Mouse (Mus musculus) gastrocnemius, postnatal 4 days (tissue): ENCODE data around the gene Tnks2. TPM values are rescaled to one million over a fixed set of nuclear protein-coding genes. Genes with fewer than 3 reads are reported as not detected.

Experiments used
- DNase-seq, 2 experiments: peaks; one replicate each; pipeline ENCODE4 v3.0.0; 2021 to 2022; ENCODE audit warnings: low spot score in 2 of 2, mixed read lengths in 2 of 2
- long read RNA-seq, 2 experiments: library from polyadenylated mRNA; stranded (forward); transcript quantifications; one replicate each; pipeline ENCODE4 v2.0.0; 2021
- total RNA-seq, 2 experiments: library from RNA; stranded (reverse); gene quantifications; 2 replicates each; pipeline ENCODE4 v1.2.3; 2021

Gene Tnks2
- total RNA-seq: 100 to 1,000 TPM; 166 to 182 TPM
- long read RNA-seq, experiment 1, full-length matches to known transcripts: 45 of 112 reads
- long read RNA-seq, experiment 1, partial matches to known transcripts: 17 of 112 reads
- long read RNA-seq, experiment 1, other reads (novel, unspliced or antisense): 50 of 112 reads
- long read RNA-seq, experiment 2, full-length matches to known transcripts: 55 of 168 reads
- long read RNA-seq, experiment 2, partial matches to known transcripts: 36 of 168 reads
- long read RNA-seq, experiment 2, other reads (novel, unspliced or antisense): 77 of 168 reads

DNA sequence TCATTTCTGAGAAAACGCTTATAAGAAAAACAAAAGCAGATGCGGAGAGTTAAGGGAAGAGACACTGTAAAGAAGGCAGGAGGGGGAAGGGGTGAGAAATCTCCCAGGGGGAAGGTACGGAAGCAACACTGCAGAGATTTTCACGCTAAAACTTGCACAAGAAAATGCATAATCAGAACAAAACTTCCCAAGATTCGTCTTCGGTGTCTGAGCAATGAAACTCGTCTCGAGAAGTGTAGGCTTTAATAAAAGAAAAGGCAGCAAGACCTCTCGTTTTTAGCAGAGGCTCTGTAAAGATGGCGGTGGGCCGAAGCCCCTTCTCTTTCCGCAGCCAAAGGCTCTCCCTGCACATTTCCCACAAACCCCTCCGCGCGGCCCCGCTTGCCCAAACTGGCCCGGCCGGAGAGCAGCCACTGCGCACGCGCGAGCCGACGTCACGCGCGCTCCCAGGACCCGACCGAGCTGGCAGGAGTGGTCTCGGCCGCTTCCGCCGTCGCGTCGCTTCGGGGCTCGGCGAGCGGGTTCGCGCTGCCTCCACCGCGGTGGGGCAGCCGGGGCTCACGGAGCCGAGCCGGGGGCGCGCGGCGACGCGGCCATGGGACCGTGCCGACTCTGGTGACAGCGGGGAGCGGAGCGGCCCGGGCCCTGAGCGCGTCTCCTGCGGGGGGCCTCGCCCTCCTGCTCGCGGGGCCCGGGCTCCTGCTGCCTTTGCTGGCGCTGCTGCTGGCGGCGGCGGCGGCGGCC, at the start of gene Tnks2:
Gene Tnks2 (plus strand): TSS at position 445 of the 744 bp plus-strand sequence.
- DNase-seq: peak; percentile 99

DNA sequence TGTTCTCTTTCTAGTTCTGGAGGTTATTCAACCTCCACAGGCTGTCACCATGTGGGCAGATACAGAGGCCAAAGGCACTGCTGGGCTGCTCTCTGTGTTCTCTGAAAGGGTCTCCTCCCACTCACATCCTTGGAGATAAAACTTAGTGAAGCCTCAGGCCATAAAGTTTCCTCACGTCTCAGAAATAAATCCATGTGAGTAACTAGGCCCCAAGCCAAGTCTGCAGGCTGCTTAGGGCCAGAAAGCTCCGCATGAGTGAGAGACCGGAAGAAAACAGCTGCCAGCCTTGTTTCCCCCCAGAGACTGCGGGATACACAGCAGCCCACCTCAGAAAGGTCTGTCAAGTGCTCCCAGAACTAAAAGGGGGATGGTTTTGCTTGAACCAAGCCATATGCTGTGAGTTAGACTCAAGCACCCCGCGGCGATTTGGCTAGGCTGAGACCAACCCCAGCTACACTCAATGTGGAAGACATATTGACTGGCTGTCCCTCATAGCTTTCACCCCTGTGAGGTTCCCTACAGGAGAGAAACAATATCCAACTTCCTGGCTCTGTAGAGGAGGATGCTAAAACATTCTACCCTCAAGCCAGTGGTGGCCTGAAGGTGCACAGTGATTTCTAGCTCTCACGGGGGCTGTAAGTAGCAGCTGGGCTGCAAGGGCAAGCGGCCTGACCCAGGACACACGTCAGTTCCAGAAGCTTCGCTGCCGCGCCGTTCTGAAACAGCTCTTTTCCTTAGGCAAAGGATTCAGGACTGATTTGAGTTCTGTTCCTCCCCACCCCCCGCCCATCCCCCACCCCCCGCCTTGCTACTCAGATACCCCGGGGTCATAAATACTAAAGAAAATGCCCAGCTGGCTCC, 43.9 kb upstream of the Tnks2 start:
- peak in 1 of 2 experiments; percentile 57 for DNase-seq

DNA sequence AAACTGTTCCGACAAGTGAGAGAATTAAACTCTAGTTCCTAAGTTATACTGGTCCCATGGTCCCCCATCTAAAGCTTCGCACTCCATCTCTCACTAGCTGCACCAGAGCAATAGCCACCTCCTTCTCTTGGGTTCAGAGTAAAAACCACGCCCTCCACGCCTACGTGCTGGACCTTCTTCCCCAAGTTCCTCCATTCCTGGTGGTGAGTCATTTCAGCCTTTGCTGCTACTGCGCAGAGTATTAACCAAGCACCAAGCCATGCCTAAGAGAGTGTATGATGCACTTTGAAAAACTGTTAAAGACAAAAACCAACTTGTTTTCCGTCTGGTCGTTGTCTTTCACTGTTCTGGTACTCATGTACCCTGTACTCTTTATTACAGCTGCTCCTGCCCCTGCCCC, 41.4 kb upstream of the Tnks2 start:
- DNase-seq: no peak

DNA sequence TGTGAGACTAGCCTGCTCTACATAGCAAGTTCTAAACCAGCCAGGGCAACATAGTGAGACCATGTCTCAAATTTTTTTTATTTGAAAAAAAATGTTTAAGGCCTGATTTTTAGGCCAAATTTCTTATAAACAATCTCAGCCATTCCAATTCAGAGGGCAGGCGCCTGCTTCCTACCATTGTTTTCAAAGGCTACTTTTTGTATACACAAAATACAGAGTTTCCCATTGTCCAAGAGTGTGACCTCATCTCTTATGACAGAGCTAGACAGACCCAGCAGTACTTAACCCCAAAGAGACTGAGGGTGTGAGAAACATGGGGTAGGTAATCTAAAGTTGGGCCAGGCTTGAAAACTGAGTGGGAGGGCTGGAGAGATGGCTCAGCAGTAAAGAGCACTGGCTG, 40.6 kb upstream of the Tnks2 start:
- DNase-seq: no peak

DNA sequence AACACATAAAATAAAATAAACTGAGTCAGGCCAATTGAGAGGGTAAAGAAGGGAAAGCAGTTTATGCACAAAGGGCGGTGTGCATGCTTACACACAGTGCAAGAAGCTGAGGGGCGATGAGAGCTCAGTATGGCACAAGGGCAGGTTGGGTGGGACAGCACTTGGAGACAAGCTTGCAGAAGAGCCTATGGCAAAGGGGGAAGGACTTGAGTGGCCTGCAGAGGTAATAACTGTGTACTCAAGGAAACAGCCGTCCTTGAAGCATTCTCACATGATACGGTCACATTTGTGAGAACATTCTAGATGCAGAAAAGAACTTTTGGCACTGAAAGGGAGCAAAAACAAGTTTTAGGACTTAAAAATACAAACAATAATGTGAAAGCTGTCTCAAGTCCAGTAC, 40.0 kb upstream of the Tnks2 start:
- no peak for DNase-seq

DNA sequence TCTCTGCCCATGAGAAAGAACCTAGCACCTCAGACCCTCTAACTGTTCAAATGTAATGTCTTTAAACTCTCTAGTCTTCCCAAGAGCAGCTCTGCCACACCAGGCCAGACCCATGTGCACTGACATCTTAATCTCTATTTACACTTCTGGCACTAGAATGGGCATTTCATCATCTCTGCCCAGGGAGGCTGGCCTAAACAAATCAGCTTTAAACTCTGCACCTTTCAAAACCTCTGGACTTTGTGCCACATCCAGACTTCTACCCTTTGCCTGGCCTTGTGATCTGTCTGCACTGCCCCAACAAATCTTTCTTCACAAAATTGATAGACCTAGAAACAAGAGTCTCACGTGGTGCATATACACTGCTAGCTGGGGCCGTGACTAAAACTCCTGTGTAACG, 38.8 kb upstream of the Tnks2 start:
- DNase-seq: no peak

DNA sequence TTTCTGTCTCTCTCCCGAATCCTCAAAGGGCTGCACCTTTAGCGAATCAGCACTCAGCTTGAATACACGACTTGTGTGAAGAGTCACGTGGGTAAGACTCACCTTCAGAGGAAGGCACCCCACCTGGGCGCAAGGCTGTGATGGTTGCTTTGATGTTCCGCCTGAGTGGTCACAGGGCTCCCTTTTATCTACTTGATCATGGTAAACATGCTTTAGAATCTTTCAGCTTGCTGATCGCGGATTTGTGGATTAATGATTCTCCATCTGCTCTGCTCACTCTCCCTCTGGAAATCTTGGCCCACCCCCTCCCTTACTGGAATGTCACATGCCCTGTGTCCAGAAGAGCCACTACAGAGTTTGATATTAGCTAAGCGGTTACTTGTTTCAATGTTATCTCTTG, 37.1 kb upstream of the Tnks2 start:
- DNase-seq: no peak

DNA sequence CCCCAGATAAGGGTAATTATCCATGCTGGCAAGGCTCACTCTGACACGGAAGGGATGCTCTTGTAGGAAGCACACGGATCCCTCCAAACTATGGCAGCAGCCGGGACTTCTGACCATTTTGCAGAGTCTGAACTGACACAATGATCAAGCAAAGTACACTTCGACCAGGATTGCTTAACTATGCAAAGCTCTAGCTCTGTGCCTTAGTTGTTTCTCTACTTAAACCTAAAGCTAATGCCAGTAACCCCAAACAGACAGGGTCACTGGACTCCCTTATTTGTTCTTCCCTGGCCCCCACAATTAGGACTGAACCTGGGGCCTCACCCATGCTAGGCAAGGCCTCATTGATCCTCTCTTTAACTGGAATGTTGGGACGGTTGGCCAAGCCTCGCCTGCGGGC, 33.7 kb upstream of the Tnks2 start:
- DNase-seq: no peak

DNA sequence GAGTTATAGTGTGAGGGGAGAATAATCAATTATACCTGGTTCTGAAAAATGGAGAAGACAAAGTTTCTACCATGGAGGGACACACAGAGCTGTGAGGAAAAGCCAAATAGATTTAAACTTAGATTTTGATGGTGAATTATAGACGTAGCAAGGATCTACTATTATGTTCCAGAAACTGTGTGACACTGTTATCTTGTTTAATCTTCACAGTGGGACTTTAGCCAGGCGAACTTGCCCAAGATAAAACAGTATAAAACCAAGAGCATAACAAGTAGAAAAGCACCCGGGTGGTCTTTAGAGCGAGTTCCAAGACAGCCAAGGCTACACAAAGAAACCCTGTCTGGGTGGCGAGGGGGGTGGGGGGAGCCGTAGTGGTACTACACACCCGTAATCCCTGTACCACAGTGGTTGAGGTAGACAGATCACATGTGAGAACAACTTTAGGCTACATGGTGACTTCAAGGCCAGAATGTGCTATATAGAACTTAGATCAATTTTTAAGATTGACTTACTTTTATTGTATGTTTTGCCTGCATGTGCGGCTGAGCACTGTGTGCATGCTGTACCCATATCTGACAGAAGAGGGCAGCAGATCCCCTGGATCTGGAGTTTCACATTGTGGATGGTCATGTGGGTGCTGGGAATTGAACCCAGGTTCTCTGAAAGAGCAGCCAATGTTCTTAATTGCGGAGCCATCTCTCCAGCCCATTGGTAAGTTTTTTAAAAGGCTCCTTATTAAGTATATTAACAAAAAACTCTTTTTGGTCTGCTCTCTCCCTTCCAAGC, 32.0 kb upstream of the Tnks2 start:
- no peak for DNase-seq

DNA sequence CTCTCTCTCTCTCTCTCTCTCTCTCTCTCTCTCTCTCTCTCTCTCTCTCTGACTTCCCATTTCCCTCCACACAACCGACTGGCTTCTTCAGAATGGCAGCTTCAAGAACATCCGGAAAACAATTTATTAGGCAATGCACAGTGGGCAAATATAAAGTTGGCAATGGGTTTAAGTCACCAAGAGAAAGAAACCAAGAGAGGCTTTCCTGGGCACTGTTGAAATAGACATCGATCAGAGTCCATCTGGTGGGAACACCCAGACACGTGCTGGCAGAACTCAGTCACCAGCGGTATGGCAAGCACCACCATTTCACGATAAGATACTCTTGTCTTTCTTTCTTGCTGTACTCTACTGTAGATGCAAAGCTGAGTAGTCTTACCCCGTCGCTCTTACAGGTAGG, 30.6 kb upstream of the Tnks2 start:
- DNase-seq: no peak

DNA sequence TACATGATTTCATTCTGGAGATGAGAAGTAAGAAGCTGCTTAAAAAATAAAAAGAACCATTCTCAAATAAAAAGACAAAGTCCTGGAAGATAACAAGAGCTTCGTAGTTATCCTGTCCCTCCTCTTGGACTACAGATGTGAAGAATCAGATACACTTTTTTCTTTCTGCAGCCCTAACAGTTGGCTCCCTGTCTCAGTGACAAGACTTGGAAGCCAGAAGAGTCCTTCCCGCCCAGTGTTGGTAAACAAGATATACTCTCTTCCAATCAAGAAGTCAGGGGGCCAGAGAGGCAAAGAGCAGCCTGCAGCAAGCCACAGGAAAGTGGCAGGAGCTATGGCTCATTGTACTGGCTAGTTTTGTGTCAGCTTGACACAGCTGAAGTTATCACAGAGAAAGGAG, 27.2 kb upstream of the Tnks2 start:
- no peak for DNase-seq

DNA sequence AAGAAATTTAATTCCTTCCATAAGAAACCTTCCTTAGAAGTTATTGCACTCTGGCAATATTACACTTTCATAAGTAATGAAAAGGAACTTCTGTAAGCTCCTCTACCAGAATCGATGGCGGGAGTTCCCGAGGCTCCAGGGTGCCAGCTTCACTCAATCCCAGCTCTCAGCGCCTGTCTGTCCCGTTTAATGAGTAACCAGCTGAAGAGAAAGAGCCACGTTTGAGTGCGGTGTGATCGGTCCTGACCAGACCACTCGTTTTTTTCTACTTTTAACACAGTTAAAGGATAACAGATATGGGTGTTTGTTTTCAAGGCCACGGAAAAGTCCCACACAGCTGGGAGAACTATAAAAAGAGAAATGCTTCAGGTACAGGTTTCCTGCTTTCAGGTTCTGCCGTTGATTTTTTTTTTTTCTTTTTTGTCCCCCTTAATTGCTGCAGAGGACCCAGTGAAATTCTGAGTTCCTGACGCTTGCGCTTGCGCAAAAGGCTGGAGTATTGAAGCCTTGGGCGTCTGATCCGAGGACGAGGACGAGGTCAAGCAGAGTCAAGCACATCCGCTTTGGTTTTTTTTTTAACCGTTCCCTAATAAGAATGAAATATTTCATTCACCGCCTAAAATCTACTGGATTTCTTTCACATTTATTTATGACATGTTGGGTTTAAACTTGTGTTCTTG, 25.5 kb upstream of the Tnks2 start:
- no peak for DNase-seq

DNA sequence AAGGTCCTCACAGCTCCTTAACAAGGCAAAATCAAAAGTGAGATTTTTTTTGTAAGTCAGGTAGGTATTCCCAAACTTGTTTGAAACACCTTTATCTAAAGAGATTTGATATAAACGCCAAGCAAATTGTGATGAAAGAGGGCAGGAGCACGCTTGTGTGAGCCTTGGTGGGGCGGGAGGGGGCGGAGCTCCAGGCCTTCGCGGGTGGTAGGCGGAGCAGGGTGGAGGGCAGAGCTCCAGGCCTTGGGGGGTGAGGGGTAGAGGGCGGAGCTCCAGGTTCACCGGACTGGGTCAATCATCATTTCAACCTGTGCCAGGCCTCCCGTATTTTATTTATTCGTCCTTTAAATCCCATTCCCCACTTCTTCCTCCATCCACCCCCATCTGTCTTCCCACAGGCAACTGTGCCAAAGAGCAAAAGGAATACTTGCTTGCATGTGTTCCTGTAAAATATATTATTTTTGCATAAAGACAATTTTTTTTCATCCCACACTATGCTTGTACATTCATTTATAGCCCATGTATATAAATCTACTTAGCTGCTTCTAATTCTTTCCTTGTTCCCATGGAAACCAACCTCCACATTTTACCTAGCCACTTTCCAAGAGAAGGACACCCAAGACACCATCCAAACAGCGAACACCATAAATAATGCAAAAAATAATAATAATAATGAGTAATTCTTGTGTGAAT, 24.4 kb upstream of the Tnks2 start:
- DNase-seq: no peak

DNA sequence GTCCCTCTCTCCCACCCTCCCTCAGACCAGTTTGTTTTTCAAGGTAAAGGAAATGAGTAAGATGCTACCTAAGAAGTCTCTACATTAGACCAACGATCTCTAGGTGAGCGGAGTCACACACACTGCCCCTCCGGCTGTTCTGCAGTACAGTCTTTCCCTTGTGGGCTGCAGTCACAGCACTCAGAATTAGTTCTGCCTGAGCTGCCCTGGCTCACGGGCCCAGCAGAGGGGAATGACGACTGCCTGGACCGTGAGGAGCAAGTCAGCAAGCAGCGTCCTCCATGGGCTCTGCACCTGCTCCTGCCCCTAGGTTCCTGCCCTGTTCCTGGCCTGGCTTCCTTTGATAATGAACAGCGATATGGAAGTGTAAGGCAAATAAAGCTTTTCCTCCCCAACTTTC, 22.0 kb upstream of the Tnks2 start:
- DNase-seq: no peak

DNA sequence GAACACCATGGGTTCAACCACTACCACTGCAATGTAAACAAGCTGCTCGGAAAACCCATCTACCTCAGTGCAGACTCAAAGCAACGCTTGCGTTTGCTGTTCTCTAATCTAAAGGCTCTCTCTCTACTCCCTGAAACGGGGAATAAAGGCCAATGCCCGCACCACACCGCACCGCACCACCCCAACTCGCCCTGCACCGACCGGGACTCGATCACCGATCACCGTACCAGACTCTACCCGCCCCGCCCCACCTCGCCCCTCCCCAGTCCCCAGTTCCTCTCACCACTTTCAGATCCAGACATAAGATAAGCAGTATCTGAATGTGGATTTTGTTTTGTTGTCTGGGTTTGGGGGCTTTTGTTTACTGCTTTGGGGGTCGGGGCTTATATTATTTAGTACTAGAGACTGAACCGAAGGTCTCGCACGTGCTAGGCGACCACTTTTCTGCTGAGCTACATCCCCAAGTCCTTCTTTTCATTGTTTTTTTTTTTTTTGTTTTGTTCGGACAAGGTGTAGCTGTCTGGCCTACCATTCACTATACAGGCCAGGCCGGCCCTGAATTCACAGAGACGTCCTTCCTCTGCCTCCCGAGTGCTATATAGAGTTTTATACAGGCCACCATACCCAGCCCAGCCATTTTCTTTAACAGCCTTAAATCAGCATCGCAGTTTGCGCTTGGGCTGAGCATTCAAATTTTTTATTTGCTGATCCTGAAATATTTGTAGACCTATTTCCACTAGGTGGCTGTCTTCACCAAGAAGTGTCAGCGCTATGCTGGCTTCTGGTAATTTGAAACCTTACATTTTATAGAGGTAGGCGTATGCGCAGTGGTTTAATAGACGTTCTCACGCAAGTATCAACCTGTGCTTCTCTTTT, 18.4 kb upstream of the Tnks2 start:
- DNase-seq: no peak

DNA sequence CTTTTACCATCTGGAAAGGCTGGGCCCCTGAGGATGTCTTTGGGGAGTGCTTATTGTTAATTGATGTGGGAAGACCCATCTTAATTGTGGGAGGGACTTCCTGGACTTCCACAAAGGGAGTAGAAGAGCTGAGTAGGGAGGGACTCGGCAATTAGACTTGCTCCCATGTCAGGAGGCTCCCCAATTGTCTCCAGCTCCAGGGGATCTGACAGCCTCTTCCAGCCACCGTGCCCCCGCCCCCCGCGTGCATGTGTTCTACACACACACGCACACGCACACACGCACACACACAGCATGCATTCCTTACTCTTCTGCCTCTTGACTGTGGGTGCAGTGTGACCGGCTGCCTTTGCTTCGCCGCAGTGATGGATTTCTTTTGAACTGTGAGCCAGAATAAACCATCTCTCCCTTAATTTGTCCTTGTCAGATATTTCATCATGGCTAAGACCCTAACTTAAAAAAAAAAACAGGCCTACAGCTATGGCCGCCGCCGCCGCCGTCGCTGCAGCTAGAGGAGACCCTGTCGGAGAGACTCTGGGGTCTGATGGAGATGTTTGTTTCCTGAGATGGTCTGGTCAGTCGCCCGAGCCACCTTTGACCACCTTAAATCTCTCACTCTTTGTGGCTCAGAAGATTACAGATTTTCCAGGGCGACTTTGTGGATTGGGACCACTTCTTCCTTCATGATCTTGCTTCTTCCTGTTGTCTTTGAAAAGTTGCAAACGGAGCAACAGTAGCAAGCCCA, 15.7 kb upstream of the Tnks2 start:
- DNase-seq: peak in 1 of 2 experiments; percentile 38

DNA sequence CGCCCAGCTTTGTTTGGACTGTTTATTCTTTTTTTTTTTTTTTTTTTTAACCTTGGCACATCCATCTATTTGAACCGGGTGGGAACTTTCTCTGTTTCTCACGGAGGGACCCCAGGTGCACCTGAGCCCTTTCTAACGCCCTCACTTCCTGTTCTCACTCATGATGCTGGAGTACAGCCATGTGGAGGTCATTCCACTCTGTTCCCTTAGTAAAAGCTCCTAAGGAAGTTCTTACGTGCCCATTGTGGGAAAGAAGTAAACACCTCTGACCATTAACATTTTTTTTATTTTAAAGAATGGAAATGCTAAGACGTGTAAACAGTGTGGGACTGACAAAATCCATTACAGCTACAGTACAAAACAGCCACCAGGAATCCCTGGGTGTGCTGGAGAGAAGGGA, 14.8 kb upstream of the Tnks2 start:
- no peak for DNase-seq

DNA sequence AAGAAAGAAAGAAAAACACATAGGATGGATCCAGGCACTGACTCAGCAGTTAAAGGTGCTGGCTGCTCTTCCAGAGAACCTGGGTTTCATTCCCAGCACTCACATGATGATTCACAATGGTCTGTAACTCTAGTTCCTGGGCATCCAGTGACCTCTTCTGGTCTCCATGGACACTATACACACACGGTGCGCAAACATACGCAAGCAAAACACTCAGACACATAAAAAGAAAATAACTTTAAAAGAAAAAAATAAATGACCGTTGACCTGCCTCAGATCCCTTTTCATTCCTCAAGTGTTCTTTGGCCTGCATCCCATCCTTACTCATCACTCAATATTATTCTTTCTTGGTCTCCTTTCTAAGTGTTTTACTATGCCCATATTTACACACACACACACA, 13.6 kb upstream of the Tnks2 start:
- DNase-seq: no peak
